Mouse (Mus musculus) heart, postnatal 14 days (tissue): ENCODE measurements at regions not wholly inside any gene's neighbourhood (a gene's known extent, or its start where the extent isn't known, plus 50 kb on each side); places are given as distances from the start of the nearest gene placed in this dataset.

ENCODE experiments used
- DNase-seq, 2 experiments: peaks; one replicate each; pipeline ENCODE4 v3.0.0; 2021 to 2022
- intact Hi-C: fragments of 180-260 bp; cut with DNase I; formaldehyde crosslinking; loops from one replicate; pipeline ENCODE4 v1.15.1; 2025

DNA sequence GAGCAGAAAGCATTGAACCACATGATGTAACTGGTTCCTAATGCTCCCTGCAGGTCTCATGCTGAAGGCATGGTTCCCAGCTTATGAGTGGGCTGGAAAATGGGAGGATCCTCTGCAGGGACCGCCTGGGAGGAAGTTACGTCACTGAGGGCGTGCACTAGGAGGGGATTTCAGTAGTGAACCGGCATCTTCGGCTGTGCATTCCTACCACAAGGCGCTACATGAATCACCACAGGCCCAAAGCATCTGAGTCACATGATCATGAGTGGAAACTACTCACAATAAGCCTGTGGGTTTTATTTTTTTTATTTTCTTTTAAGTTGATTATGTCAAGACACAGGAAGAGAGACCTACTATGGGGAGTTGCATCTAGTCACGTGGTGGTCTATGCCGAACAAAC lies 68.2 kb upstream of the Kcnj15 start:
- intact Hi-C loops = no loop called here
- no peak for DNase-seq

DNA sequence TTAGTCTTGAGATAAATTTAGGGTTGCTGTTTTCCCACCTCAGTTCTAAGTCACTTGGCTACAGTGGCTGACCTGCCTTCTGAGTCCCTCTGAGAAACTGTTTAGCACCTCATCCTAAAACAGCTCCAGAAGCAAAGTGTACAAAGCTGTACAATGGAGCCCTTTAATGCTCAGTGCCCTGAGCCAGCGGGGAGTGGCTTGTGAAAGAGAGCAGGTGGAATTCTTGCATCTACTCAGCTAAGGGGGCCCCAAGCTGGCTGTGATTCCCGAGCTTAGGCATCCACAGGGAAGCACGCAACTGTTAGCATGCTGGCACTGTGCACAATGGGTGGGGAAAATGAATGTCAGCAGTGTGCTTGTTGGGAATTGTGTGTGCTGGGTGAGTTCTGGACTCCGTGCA lies 63.2 kb upstream of the Kcnj15 start:
- intact Hi-C loops = loop anchor here (10.0 kb wide), 2 partner anchors 381 to 771 kb away; no protein-coding TSS in a partner anchor

DNA sequence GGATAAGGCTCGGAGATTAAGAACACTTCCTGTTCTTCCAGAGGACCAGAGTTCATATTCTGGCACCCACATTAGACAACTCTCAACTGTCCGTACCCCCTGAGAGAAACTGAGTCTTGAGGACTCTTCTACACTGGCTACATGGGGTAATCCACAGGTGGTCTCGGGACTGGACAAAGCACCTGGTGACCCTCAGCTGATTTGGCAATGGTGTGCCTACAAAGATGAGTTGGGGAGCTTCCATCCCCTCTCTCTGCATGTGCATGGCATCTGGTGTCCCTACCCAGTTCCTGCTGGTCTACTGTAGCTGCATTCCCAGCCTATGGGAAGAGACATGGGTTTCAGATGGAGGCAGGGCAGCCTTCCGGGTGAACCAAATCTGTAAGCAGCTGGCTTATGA lies 61.2 kb upstream of the Kcnj15 start:
- DNase-seq = no peak
- intact Hi-C loops = loop anchor here (1.0 to 10.0 kb wide), 5 partner anchors 145 to 769 kb away; no protein-coding TSS in a partner anchor

More for the DNA sequence above, 63.2 kb upstream of the Kcnj15 start:
- DNase-seq = no peak

DNA sequence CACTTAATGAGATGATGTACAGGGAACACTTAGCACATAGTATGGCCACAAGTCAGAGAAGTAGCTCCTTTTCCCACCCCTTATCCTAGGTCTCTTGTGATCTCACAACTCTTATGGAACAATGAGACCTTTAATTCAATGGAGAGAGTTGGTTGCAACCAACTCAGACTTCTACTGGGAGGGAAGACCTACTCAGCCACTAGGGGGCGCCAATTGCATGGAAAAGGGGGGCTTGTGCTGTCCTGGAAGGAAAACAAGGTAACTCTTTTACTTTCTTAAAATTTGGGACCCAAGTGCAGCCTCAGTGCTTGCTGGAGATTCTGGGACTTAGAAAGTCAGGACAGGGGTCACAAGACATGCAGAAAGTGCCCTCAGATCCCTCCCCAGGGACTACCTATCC lies 60.7 kb upstream of the Kcnj15 start:
- intact Hi-C loops = loop anchor here (1.0 to 10.0 kb wide), 5 partner anchors 145 to 768 kb away; no protein-coding TSS in a partner anchor

GRCm38 (mm10) chr16:95198795-95199563 lies 58.4 kb upstream of the Kcnj15 start:
- intact Hi-C loops = loop anchor here (5.0 to 10.0 kb wide), 3 partner anchors 376 to 766 kb away; no protein-coding TSS in a partner anchor
- no peak for DNase-seq

More for the DNA sequence above, 60.7 kb upstream of the Kcnj15 start:
- DNase-seq = peak; percentile 84 to 90

DNA sequence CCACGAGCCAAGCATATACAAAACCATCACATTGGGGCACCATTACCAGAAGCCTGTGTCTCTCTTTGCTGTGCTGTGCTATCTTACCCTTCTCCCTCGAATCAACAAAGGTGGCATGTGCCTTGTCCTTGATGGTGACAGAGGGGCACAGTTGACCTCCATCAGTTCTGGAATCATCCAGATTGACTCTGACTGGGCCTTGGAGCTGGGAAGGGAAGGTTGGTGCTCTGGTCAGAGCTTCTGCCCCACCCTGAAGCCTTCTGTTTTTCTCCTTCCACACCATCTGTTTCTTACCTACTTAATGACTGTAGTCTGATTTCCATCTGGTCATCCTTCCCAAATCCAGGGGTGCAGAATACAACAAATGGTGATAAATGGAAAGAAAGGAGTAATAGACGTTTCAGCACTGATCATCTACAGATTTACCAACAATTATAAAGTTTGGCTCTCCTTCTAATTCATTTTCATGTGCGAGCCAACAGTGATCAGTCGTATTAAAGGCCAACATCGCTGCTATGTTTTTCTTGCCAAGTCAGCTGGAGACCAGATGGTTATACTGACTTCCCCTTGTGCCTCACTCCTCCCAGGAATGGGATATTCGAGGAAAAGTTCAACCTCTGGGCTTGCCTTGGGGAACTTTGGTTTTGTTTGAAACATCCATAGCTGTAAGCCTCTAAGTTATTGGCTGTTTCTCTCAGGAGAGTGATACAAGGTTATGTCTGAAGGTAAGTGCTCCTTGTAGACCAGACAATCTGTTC lies 55.1 kb upstream of the Kcnj15 start:
- peak in 1 of 2 experiments; percentile 24 for DNase-seq
- intact Hi-C loops = no loop called here

DNA sequence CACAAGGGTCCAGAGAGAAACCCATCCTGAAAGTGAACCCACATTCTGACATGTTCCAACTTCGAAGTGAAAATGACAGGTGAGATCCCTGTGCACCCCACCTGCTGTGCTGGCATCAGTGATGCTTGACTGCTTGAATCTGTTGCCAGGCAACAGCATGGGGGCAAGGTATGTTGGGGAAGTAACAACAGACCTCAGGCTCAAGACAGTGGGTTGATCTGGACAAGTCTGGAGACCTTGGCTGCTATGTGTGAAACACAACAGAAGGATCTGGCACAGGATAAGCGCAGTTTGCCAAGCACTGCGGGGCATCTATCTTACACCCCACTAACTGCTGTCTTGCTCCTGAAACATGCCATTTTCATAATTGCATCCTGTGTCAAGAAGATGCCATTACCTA lies 54.3 kb upstream of the Kcnj15 start:
- intact Hi-C loops = no loop called here
- DNase-seq = no peak

- DNase-seq = no peak
- intact Hi-C loops = no loop called here
Observed at GRCm38 (mm10) chr16:95203790-95204189, 53.6 kb upstream of the Kcnj15 start.

- no peak for DNase-seq
- intact Hi-C loops = no loop called here
Observed at GRCm38 (mm10) chr16:95204507-95204906, 52.9 kb upstream of the Kcnj15 start.

DNA sequence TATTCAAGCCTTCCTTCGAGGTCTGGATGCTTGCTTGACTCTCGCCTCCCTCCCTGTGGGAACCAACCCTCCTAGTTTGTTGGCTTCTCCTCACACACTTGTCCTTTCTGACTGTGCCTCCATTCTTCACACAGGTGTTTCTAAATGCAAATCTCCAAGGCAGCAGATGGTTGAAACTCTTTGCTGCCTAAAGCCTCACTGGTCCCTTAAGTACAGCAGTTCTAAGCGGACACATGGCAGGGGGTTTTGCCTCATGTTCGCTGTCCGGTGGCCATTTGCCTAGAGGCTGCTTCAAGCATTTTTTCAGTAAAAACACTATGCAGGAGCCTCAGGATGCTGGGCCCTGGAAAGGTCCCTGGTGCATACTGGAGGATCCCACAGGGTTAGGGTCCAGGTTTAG lies 50.9 kb upstream of the Kcnj15 start:
- intact Hi-C loops = no loop called here
- no peak for DNase-seq

GRCm38 (mm10) chr16:95207547-95207946 lies 49.8 kb upstream of the Kcnj15 start:
- intact Hi-C loops = no loop called here
- DNase-seq = no peak
